Mouse (Mus musculus) layer of hippocampus, postnatal 25 days (tissue): ENCODE results near the gene Bahcc1. TPM values are rescaled to one million over a fixed set of nuclear protein-coding genes. Genes with fewer than 3 reads are reported as not detected.

Experiments used
- DNase-seq, 2 experiments: peaks; one replicate each; pipeline ENCODE4 v3.0.0; 2022; ENCODE audit warnings: mixed read lengths in 2 of 2, low spot score in 1 of 2; ENCODE audit errors: extremely low spot score in 1 of 2
- total RNA-seq, 2 experiments: library from RNA; stranded (reverse); gene quantifications; 2 replicates each; pipeline ENCODE4 v1.2.3; 2021

Bahcc1 gene
- total RNA-seq, 2 experiments from 2014 or later = 17.7 to 22.6 TPM

GRCm38 (mm10) chr11:120308441-120309320 lies 75.9 kb downstream of the Bahcc1 start:
- DNase-seq = no peak

- DNase-seq = peak; percentile 81
Measured at GRCm38 (mm10) chr11:120310813-120311312, 78.1 kb downstream of the Bahcc1 start.

GRCm38 (mm10) chr11:120311561-120311960 lies 78.8 kb downstream of the Bahcc1 start:
- no peak for DNase-seq

GRCm38 (mm10) chr11:120312069-120312468 lies 79.3 kb downstream of the Bahcc1 start:
- DNase-seq = no peak

- no peak for DNase-seq
Measured at GRCm38 (mm10) chr11:120313906-120314685, 81.3 kb downstream of the Bahcc1 start.

- DNase-seq = no peak
Measured at GRCm38 (mm10) chr11:120314721-120315415, 82.1 kb downstream of the Bahcc1 start.

- DNase-seq = no peak
Measured at GRCm38 (mm10) chr11:120315416-120315761, 82.6 kb downstream of the Bahcc1 start.

- peak; percentile 75 to 78 for DNase-seq
Measured at GRCm38 (mm10) chr11:120315832-120316689, 83.3 kb downstream of the Bahcc1 start.

- DNase-seq = no peak
Measured at GRCm38 (mm10) chr11:120316690-120317254, 84.0 kb downstream of the Bahcc1 start.

GRCm38 (mm10) chr11:120317456-120317855 lies 84.7 kb downstream of the Bahcc1 start:
- DNase-seq = no peak

- DNase-seq = no peak
Measured at GRCm38 (mm10) chr11:120319310-120319709, 86.6 kb downstream of the Bahcc1 start.

GRCm38 (mm10) chr11:120320156-120320555 lies 87.4 kb downstream of the Bahcc1 start:
- no peak for DNase-seq

GRCm38 (mm10) chr11:120335431-120336021 lies 102.8 kb downstream of the Bahcc1 start:
- no peak for DNase-seq

GRCm38 (mm10) chr11:120337447-120337846 lies 104.7 kb downstream of the Bahcc1 start:
- DNase-seq = no peak

GRCm38 (mm10) chr11:120338786-120339185 lies 106.0 kb downstream of the Bahcc1 start:
- DNase-seq = no peak

- no peak for DNase-seq
Measured at GRCm38 (mm10) chr11:120339978-120340513, 107.3 kb downstream of the Bahcc1 start.

- DNase-seq = no peak
Measured at GRCm38 (mm10) chr11:120341661-120342060, 108.9 kb downstream of the Bahcc1 start.
